Mouse (Mus musculus): ENCODE results near the gene Slc26a9. TPM values are rescaled to one million over a fixed set of nuclear protein-coding genes. Genes with fewer than 3 reads are reported as not detected.

The Slc26a9 gene
- polyA plus RNA-seq, 1 experiment, result 4.0 TPM

- H3K27ac ChIP-seq (ENCODE audit: control insufficient read depth, insufficient read depth, low read depth, low read length, poor library complexity), result no peak overlapping the region
- H3K4me1 ChIP-seq (ENCODE audit: control insufficient read depth, insufficient read depth, low read length), result no peaks in the 10 kb centered on the region
- whole genome bisulfite sequencing, result 89% methylated on average over 9 of the region's 9 CpGs
- TF ChIP-seq CTCF (IDR thresholded peaks at IDR 0.05; ENCODE audit: control insufficient read depth, insufficient read depth, low read length) (no peak), POLR2A (IDR thresholded peaks at IDR 0.05; ENCODE audit: borderline replicate concordance, control insufficient read depth, low read depth, low read length) (no peak)
- H3K4me3 ChIP-seq (replicated peaks; ENCODE audit: control insufficient read depth, low read depth, low read length), result no peak overlapping the region
Measured at GRCm38 (mm10) chr1:131739481-131740160, 4.2 kb upstream of the Slc26a9 start.

- WGBS, result 84% methylated on average over 5 of the region's 5 CpGs
- no peak overlapping the region for H3K4me3 ChIP-seq (replicated peaks; ENCODE audit: control insufficient read depth, low read depth, low read length)
- no peak overlapping the region for H3K27ac ChIP-seq (ENCODE audit: control insufficient read depth, insufficient read depth, low read depth, low read length, poor library complexity)
- TF ChIP-seq CTCF (IDR thresholded peaks at IDR 0.05; ENCODE audit: control insufficient read depth, insufficient read depth, low read length), result no peak
- no peak for TF ChIP-seq POLR2A (IDR thresholded peaks at IDR 0.05; ENCODE audit: borderline replicate concordance, control insufficient read depth, low read depth, low read length)
- H3K4me1 ChIP-seq (ENCODE audit: control insufficient read depth, insufficient read depth, low read length), result peaks cover 4% of the 10 kb centered on the region; the same call in 1 of the 2 replicates
Measured at GRCm38 (mm10) chr1:131745391-131745790, 1.6 kb downstream of the Slc26a9 start.

DNA sequence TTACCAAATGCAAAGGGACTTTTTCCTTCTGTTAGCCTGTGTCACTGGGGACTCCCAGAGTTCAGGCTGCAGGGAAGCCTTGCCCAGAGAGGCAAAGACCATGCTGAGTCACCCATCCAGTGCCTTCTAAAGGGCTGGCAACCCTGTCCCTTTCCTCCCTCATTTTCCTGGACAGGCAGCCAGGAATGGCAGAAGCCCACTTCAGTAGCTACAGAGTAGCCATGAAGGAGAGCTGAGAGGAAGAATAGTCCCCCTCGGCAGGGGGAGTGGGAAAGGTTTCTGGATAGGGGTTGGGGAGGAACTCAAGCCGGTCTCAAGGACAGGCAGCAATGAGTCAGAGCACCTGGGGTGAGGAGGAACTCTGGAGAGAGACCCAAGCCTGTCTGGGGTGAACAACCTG is 3.9 kb downstream of the Slc26a9 start:
- H3K4me1 ChIP-seq (ENCODE audit: control insufficient read depth, insufficient read depth, low read length), result peaks cover 4% of the 10 kb centered on the region; the same call in 1 of the 2 replicates
- H3K27ac ChIP-seq (ENCODE audit: control insufficient read depth, insufficient read depth, low read depth, low read length, poor library complexity), result no peak overlapping the region
- TF ChIP-seq POLR2A (IDR thresholded peaks at IDR 0.05; ENCODE audit: borderline replicate concordance, control insufficient read depth, low read depth, low read length), result no peak
- no peak for TF ChIP-seq CTCF (IDR thresholded peaks at IDR 0.05; ENCODE audit: control insufficient read depth, insufficient read depth, low read length)
- WGBS, result 38% methylated on average over 2 of the region's 2 CpGs
- H3K4me3 ChIP-seq (replicated peaks; ENCODE audit: control insufficient read depth, low read depth, low read length), result no peak overlapping the region

- no peak overlapping the region for H3K4me3 ChIP-seq (replicated peaks; ENCODE audit: control insufficient read depth, low read depth, low read length)
- peaks cover 4% of the 10 kb centered on the region; the same call in 1 of the 2 replicates for H3K4me1 ChIP-seq (ENCODE audit: control insufficient read depth, insufficient read depth, low read length)
- TF ChIP-seq POLR2A (IDR thresholded peaks at IDR 0.05; ENCODE audit: borderline replicate concordance, control insufficient read depth, low read depth, low read length) (no peak), CTCF (IDR thresholded peaks at IDR 0.05; ENCODE audit: control insufficient read depth, insufficient read depth, low read length) (no peak)
- H3K27ac ChIP-seq (ENCODE audit: control insufficient read depth, insufficient read depth, low read depth, low read length, poor library complexity), result no peak overlapping the region
- WGBS, result 72% methylated on average over 2 of the region's 2 CpGs
Measured at GRCm38 (mm10) chr1:131748636-131749035, 4.8 kb downstream of the Slc26a9 start.

DNA sequence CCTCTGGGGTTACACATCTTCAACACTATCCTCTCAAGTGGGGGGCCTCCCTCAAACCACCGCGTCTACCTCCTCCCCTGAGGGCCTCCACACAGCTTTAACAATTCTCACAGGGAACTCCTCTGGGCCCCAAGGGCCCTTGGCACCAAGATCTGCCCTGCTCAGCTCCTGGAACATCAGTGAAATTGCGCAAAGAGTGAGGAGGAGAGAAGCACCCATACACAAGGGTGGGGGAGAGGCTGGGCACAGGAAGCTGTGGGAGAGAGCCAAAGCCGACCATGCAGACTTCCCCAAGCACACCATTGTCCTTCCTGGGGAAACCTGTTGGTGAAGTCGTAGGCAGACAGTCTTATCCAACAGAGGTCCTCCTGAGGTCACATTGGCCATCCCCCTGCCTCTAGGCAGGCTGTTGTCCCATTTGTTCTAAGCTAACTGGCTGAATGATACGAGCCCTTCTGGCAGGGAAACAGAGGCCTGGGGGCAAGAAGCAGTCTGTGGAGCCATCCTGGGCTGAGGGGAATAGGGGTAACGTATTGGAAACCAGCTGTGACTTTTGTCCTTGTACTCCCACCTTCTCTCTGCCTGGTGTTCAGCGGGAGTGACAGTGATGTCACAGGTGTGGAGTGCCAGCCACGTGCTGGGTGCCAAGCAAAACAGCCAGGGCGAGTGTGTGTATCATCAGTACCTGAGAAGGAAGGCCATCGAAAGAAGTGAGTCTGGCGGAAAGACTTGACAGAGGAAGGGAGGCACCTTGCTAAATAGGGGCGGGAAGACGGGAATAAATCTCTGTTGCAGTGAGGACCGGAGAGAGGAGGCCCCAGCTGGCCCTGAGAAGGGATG is 6.1 kb downstream of the Slc26a9 start:
- Histone ChIP-seq H3K27ac (ENCODE audit: control insufficient read depth, insufficient read depth, low read depth, low read length, poor library complexity) (no peak overlapping the region), H3K4me3 (replicated peaks; ENCODE audit: control insufficient read depth, low read depth, low read length) (no peak overlapping the region), H3K4me1 (ENCODE audit: control insufficient read depth, insufficient read depth, low read length) (peaks cover 6% of the 10 kb centered on the region; the same call in 1 of the 2 replicates)
- 56% methylated on average over 15 of the region's 15 CpGs for WGBS
- TF ChIP-seq POLR2A (IDR thresholded peaks at IDR 0.05; ENCODE audit: borderline replicate concordance, control insufficient read depth, low read depth, low read length) (no peak), CTCF (IDR thresholded peaks at IDR 0.05; ENCODE audit: control insufficient read depth, insufficient read depth, low read length) (no peak)

- Histone ChIP-seq H3K4me1 (ENCODE audit: control insufficient read depth, insufficient read depth, low read length) (peaks cover 10% of the 10 kb centered on the region), H3K4me3 (replicated peaks; ENCODE audit: control insufficient read depth, low read depth, low read length) (no peak overlapping the region), H3K27ac (ENCODE audit: control insufficient read depth, insufficient read depth, low read depth, low read length, poor library complexity) (no peak overlapping the region)
- 64% methylated on average over 3 of the region's 3 CpGs for WGBS
- TF ChIP-seq POLR2A (IDR thresholded peaks at IDR 0.05; ENCODE audit: borderline replicate concordance, control insufficient read depth, low read depth, low read length) (no peak), CTCF (IDR thresholded peaks at IDR 0.05; ENCODE audit: control insufficient read depth, insufficient read depth, low read length) (no peak)
Measured at GRCm38 (mm10) chr1:131751181-131751890, 7.5 kb downstream of the Slc26a9 start.

GRCm38 (mm10) chr1:131751891-131752311 is 8.1 kb downstream of the Slc26a9 start:
- H3K27ac ChIP-seq (ENCODE audit: control insufficient read depth, insufficient read depth, low read depth, low read length, poor library complexity), result no peak overlapping the region
- H3K4me3 ChIP-seq (replicated peaks; ENCODE audit: control insufficient read depth, low read depth, low read length), result no peak overlapping the region
- TF ChIP-seq POLR2A (IDR thresholded peaks at IDR 0.05; ENCODE audit: borderline replicate concordance, control insufficient read depth, low read depth, low read length) (no peak), CTCF (IDR thresholded peaks at IDR 0.05; ENCODE audit: control insufficient read depth, insufficient read depth, low read length) (no peak)
- 17% methylated on average over 10 of the region's 10 CpGs for WGBS
- H3K4me1 ChIP-seq (ENCODE audit: control insufficient read depth, insufficient read depth, low read length), result peaks cover 10% of the 10 kb centered on the region
